Mouse (Mus musculus) olfactory bulb, adult 2 months (tissue): ENCODE data around the gene Sesn2.

Experiments
- CTCF ChIP-seq: fragments of 200-500 bp; IDR thresholded peaks from 2 replicates; pipeline ENCODE4 v1.5.1; 2012; ENCODE audit warnings: low read depth, mild to moderate bottlenecking, low read length, moderate library complexity; ENCODE audit not compliant: insufficient read depth
- POLR2A ChIP-seq: fragments of 200-500 bp; IDR thresholded peaks from 2 replicates; pipeline ENCODE4 v1.6.1; 2012; ENCODE audit warnings: mild to moderate bottlenecking, low read depth, low read length, moderate library complexity; ENCODE audit not compliant: insufficient read depth

DNA sequence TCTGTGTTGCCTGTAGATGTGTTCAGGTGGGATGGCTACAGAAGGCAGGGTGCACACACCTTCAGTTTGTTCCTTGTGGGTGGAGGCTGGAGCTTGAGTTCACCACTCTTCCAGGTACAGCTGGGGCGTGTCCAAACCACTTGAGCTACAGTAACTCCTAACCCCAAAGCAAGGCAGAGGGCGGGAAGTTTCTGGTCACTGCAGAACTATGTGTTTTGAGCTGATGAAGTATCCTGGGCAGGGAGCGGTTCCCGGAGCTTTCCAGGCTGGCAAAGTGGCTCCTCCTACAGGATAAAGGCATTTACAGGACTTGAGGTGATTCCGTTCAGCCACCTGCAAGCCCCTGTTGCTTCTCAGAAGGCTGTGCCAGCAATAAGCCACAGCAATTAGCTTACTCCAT lies 43.9 kb upstream of the Sesn2 start:
- TF ChIP-seq POLR2A (no peak), CTCF (no peak)
